Mouse (Mus musculus): ENCODE results near the gene Arhgap35.
A peak's percentile ranks its signal among the peaks of the same experiment; 100 is the strongest.

Gene Arhgap35

DNA sequence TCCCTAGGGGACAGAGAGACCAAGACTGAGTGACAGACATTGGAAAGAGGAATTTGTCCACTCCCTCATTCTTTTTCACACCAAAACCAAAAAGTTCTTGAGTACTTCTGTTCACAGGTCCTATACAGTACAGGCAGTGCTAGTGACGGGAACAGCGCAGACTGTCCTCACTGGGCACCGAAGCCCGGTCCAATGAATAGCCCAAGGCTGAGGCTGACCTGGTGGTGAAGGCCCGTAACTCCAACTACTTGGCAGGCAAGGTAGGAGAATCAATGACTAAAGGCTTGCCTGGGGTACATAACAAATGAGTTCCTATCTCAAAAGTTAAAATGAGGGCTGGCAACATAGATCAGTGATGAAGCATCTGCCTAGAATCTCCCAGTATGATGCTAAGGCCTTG lies 149.2 kb downstream of the Arhgap35 start:
- DNase-seq (ENCODE audit: low spot score): no peak

DNA sequence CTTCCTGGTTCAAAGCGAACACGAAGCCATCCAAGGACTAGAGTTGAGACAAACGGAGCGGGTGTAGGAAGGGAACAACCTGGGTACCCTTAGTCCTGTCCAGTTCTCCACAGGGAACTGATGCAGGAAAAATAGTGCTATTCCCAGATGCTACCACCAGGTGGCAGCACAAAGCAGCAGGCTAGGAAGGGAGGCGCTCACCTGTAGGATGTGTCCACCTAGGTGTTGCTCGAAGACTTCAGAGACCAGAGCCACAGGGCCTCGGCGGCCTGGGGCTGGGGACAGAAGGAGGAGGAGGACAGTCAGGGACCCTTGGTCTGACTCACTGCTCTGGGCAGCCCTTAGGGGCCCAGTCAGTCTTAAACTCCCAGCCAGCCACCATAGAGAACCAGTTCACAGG lies 149.6 kb downstream of the Arhgap35 start:
- no peak for DNase-seq (ENCODE audit: low spot score)

DNA sequence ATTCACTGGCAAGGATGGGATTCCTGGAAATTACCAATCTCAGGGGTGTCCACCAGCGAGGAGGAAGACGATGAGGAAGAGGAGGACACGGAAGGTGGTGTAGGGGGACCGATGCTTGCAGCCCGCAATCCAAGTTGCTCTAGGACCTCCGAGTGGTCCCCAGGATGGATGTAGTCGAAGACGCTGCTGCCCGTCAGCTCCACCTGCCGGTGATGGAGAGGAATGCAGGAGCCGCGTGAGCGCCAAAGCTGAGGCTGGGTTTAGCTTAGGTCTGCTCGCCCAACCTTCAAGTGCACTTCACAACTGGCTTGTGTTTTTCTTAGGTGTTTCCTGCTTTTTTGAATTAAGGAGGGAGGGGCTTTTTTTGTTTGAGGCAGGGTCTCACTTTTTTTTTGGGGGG lies 151.6 kb downstream of the Arhgap35 start:
- peak; percentile 65 for DNase-seq (ENCODE audit: low spot score)

DNA sequence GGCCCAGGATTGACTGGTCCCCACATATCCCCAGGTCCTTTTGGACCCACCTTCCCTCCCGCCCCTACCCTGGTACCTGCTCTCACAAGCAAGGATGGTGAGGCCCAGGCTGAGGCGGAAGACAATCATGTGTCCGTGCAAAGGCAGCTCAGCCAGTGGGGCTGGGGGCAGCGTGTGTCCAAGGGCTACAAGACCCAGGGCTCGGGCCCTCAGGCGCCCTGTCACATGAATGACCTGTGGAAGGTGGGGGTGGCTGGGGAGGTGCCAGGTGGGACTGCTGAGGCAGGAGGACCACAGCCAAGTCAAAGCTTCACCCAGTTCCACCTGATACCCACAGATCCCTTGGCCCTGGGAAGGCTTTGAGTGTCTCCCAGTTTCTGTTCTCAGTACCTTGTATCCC lies 153.1 kb downstream of the Arhgap35 start:
- no peak for DNase-seq (ENCODE audit: low spot score)

DNA sequence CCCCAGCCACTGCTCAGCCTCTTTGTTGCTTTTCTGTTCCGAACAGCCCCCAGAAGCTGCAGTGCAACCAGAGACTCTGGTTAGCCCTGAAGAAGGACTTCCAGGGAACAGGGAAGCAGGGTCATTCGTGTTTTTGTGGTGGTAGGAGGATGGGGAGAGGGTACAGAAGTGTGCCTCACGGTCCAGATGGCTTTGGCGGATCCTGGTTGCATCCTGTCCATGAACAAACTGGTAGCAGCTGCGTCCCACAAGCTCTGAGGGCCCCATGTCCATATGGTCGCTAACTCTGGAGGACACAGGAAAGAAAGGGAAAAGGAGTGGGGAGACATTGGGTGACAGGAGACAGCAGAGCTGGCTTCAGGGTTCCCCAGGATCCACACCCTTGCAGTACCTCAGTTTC lies 153.6 kb downstream of the Arhgap35 start:
- DNase-seq (ENCODE audit: low spot score): no peak

DNA sequence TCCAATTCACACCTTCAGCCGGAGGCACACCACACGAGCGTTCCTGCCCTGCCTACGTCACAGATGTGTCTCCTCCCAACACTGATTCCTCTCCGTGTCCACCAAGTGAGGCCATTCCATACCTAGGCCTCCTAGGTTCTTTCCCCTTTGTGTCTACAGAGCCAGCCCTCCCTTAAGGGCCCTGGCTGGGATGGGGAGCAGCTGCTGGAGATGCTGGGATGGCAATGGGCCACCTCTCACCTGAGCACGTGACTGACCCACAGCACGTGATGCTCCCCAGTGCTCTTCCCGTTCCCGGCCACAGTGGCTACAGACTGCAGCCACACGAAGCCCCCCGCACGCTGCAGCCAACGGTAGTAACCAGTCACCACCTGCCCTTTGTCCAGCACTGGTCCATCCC lies 154.2 kb downstream of the Arhgap35 start:
- no peak for DNase-seq (ENCODE audit: low spot score)

GRCm38 (mm10) chr7:16456289-16456688 lies 158.5 kb downstream of the Arhgap35 start:
- DNase-seq (ENCODE audit: low spot score): no peak

GRCm38 (mm10) chr7:16455016-16455415 lies 159.8 kb downstream of the Arhgap35 start:
- no peak for DNase-seq (ENCODE audit: low spot score)

DNA sequence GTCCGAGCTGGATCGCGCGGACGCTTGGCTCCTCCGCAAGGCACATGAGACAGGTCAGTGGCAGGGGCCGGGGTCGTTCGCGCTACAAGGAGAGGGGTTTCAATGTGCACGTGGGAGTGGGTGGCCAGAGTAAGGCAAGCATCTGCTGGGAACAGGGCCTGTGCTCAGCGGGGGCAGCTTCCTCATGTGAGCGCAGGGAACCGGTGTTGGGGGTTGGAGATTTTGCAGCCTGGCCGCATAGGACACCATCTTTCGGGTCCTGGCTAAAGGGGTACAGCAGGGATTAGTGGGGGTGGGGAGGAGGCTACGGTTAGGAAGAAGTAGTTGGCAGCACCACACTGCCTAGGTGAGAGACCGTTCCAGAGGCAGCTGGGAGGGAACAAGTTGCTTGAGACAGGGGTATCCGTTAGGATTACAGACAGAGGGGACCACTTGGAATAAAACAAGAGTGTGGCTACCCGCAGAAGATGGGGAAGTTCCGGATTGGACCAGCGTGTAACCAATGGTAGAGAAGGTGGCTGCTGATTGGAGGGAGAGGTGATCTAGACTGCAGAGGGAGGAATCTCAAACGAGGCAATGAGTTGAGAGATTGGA lies 161.6 kb downstream of the Arhgap35 start:
- no peak for DNase-seq (ENCODE audit: low spot score)

GRCm38 (mm10) chr7:16452587-16453073 lies 162.2 kb downstream of the Arhgap35 start, which contains the start of gene Tmem160:
Gene Tmem160, plus strand, starts transcription at chr7:16452779.
- peak; percentile 46 for DNase-seq (ENCODE audit: low spot score)

DNA sequence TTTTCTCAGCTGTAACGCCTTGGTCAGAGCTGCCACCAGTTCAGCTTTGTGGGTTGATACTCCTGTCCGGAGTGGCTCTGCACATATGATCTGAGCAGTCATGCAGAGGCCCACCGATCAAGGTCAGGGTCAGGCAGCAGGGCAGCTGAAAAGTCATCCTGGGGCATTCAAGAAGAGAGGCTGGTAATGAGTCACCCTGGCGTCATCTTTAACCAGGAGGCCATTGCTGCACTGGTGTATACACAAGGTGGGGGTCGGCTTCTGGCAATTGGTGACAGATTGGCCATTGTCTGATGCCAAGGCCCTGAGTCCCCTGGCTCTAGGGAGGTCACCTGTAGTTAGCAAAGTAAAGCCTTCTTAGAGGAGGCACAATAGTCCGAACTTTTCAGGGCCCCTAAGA lies 163.1 kb downstream of the Arhgap35 start:
- no peak for DNase-seq (ENCODE audit: low spot score)
